Mouse (Mus musculus) small intestine, adult 2 months (tissue): ENCODE results near the gene Rab20.

Experiments used
- CTCF ChIP-seq: fragments of 200-500 bp; IDR thresholded peaks from 2 replicates; pipeline ENCODE4 v1.5.1; 2012; ENCODE audit warnings: low read depth, mild to moderate bottlenecking, control low read depth, inconsistent platforms, low read length, moderate library complexity, mixed read lengths; ENCODE audit not compliant: insufficient replicate concordance, insufficient read length; ENCODE audit errors: extremely low read depth
- POLR2A ChIP-seq: fragments of 200-500 bp; IDR thresholded peaks from 2 replicates; pipeline ENCODE4 v1.6.1; 2012; ENCODE audit warnings: low read depth, mild to moderate bottlenecking, control low read depth, inconsistent platforms, low read length, moderate library complexity

GRCm38 (mm10) chr8:11517366-11518055 is 39.0 kb upstream of the Rab20 start:
- TF ChIP-seq POLR2A (no peak), CTCF (no peak)
